Mouse (Mus musculus): ENCODE data around the gene Ski. TPM values are rescaled to one million over a fixed set of nuclear protein-coding genes. Genes with fewer than 3 reads are reported as not detected.

Ski gene
- polyA plus RNA-seq, 1 experiment from 2014 or later: 44.6 TPM

- H3K36me3 ChIP-seq (ENCODE audit: inconsistent target): no peaks in the 10 kb centered on the region
- no peak overlapping the region for H3K4me3 ChIP-seq (ENCODE audit: inconsistent target)
- no peak overlapping the region for H3K27ac ChIP-seq
- H3K79me2 ChIP-seq (ENCODE audit: inconsistent target): no peaks in the 10 kb centered on the region
- 93% methylated on average over 4 of the region's 5 CpGs for WGBS (ENCODE audit: missing documents)
These were observed 86.3 kb downstream of the Ski start for GRCm38 (mm10) chr4:155135909-155136585.

DNA sequence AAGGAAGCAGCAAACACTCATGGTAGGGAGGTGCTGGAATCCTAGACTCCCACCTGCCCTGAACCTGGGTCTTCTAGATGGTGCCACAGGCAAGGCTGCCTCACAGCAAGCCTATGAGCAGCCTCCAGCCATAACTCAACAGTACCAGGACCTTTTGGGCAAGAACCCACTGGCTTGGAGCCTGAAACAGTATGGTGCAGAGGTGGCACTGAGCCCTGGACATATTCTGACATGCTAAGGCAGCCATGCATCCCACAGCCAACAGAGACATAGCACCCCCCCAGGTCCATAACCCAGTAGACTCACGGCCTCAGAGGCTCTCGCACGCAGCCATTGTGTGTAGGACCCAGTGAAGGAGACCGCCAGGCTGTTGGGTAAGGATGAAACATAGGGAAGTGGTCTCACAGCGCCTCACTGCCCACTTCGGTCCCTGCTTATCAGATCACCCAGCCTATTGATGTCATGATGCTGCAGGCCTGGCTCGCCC is 87.7 kb downstream of the Ski start:
- H3K4me3 ChIP-seq (ENCODE audit: inconsistent target): no peak overlapping the region
- 87% methylated on average over 7 of the region's 7 CpGs for WGBS (ENCODE audit: missing documents)
- no peaks in the 10 kb centered on the region for H3K36me3 ChIP-seq (ENCODE audit: inconsistent target)
- no peak overlapping the region for H3K27ac ChIP-seq
- H3K79me2 ChIP-seq (ENCODE audit: inconsistent target): no peaks in the 10 kb centered on the region

- no peak overlapping the region for H3K4me3 ChIP-seq (ENCODE audit: inconsistent target)
- H3K36me3 ChIP-seq (ENCODE audit: inconsistent target): no peaks in the 10 kb centered on the region
- 94% methylated on average over 20 of the region's 20 CpGs for WGBS (ENCODE audit: missing documents)
- H3K79me2 ChIP-seq (ENCODE audit: inconsistent target): no peaks in the 10 kb centered on the region
- no peak overlapping the region for H3K27ac ChIP-seq
These were observed 88.6 kb downstream of the Ski start for GRCm38 (mm10) chr4:155133658-155134417.

DNA sequence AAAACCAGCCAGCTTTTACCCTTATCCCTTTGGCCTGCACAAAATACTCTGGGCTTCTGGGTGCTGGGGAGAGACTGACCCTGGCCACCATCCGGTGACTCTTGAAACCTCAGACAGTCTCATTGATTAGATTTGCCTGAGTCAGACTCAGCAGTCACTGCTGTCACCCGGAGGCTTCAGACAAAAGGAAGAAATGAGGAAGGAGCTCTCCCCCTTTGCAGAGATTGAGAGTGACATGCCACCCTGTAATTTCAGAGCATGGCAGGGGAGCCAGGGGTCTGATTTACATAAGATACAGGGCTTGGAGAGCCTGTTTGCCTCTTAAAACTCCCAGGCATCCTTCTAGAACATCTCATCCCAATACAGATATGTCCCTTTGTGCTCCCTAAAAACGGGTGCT is 89.2 kb downstream of the Ski start:
- Histone ChIP-seq H3K27ac (no peak overlapping the region), H3K36me3 (ENCODE audit: inconsistent target) (no peaks in the 10 kb centered on the region), H3K4me3 (ENCODE audit: inconsistent target) (no peak overlapping the region), H3K79me2 (ENCODE audit: inconsistent target) (no peaks in the 10 kb centered on the region)
- 51% methylated on average over 3 of the region's 3 CpGs for WGBS (ENCODE audit: missing documents)

DNA sequence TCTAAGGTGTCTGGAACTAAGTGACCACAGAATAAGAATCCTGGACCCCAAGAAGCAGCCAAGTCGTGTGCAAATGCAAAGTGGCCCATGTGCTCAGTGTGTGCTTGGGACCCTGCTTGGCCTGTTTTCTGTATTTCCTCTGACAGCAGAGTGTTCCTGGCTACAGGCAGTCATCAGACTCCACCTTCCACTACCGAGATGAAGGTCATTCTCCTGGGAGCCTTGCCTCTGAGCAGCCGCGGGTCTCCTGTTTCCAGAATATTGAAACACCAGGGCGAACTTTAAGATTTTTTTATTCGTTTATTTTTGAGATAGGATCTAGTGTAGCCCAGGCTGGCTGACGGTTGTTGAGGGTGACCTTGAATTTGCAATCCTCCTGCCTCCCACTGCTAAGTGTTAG is 91.8 kb downstream of the Ski start:
- H3K79me2 ChIP-seq (ENCODE audit: inconsistent target): no peaks in the 10 kb centered on the region
- 92% methylated on average over 7 of the region's 7 CpGs for WGBS (ENCODE audit: missing documents)
- H3K36me3 ChIP-seq (ENCODE audit: inconsistent target): no peaks in the 10 kb centered on the region
- H3K4me3 ChIP-seq (ENCODE audit: inconsistent target): no peak overlapping the region
- H3K27ac ChIP-seq: no peak overlapping the region

DNA sequence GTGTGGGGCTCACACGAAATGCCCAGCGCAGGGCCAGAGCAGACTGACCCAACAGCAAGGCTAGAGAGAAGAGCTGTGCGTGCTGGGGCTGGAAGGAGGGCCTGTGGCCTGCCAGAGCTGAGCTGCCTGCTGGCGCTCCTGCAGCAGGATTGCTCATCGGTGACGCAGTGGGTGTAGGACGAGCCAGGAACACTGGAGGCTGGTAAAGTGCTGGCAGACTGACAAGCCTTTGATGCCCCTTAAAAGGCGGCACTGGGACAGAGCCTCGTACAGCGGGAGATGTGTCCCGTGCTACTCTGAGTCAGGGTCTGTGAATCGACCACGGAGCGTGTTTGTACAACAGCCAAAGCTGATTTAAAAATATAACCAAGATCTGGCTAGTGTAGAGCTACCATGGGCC is 92.4 kb downstream of the Ski start:
- H3K79me2 ChIP-seq (ENCODE audit: inconsistent target): no peaks in the 10 kb centered on the region
- 89% methylated on average over 14 of the region's 14 CpGs for WGBS (ENCODE audit: missing documents)
- H3K4me3 ChIP-seq (ENCODE audit: inconsistent target): no peak overlapping the region
- no peak overlapping the region for H3K27ac ChIP-seq
- no peaks in the 10 kb centered on the region for H3K36me3 ChIP-seq (ENCODE audit: inconsistent target)

DNA sequence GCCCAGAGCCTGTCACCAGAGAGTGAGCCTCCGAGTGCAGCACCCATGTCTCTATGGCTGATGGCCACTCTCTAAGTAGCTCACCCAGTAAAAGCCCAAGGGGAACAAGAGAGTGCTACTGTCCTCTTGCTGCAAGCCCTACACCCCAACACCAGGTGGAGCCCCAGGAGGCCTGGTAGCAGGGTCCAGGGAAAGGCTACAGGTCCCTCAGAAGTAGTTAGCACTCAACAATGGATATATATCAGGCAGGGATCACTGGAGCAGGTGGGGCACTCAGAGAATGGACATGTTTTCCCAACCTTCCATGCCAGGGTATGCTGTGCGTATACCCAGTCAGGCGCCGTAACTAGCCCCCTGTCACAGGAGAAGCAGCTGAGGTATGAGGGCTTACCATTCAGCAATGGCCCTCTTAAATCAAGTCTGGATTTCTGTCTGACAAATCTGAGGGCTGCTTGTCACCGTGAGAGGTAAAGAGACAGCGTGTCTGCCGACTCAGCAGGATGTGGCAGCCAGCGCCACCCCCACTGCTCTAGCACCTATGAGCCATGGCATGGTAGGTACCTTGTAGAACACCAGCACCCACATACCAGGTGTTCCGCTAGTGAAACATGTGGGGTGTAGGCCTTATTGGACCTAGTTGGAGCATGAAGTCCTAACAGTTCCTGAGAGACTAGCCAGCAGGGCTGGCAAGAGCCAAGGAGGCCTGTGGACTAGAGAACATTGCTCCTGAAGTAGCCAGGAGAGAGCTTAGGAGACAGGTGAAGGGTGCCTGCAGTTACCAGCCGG is 93.1 kb downstream of the Ski start:
- no peaks in the 10 kb centered on the region for H3K36me3 ChIP-seq (ENCODE audit: inconsistent target)
- 88% methylated on average over 10 of the region's 10 CpGs for WGBS (ENCODE audit: missing documents)

GRCm38 (mm10) chr4:155128411-155128810 is 94.0 kb downstream of the Ski start:
- no peaks in the 10 kb centered on the region for H3K79me2 ChIP-seq (ENCODE audit: inconsistent target)
- WGBS (ENCODE audit: missing documents): 95% methylated on average over 14 of the region's 15 CpGs
- H3K4me3 ChIP-seq (ENCODE audit: inconsistent target): no peak overlapping the region
- no peaks in the 10 kb centered on the region for H3K36me3 ChIP-seq (ENCODE audit: inconsistent target)
- H3K27ac ChIP-seq: no peak overlapping the region

More for the DNA sequence above, 93.1 kb downstream of the Ski start:
- no peak overlapping the region for H3K4me3 ChIP-seq (ENCODE audit: inconsistent target)
- no peak overlapping the region for H3K27ac ChIP-seq
- H3K79me2 ChIP-seq (ENCODE audit: inconsistent target): no peaks in the 10 kb centered on the region

GRCm38 (mm10) chr4:155126602-155127372 is 95.6 kb downstream of the Ski start:
- Histone ChIP-seq H3K79me2 (ENCODE audit: inconsistent target) (no peaks in the 10 kb centered on the region), H3K4me3 (ENCODE audit: inconsistent target) (no peak overlapping the region), H3K36me3 (ENCODE audit: inconsistent target) (no peaks in the 10 kb centered on the region), H3K27ac (no peak overlapping the region)
- WGBS (ENCODE audit: missing documents): 70% methylated on average over 7 of the region's 7 CpGs

DNA sequence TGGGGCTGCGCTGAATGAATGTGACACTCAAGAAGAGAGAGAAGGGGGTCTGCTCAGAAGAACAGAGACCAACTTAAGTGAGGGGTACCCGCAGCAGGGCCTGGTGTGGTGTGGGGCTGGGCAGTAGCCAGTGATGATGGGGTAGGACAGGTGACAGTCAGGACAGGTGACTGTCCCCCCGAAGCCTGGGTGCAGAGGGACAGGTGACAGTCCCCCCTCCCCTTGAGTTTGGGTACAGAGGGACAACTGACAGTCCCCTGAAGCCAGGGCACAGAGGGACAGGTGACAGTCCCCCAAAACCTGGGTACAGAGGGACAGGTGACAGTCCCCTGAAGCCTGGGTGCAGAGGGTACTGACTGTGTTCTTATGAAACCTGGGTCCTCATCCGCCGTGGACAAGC is 96.2 kb downstream of the Ski start:
- no peaks in the 10 kb centered on the region for H3K36me3 ChIP-seq (ENCODE audit: inconsistent target)
- no peaks in the 10 kb centered on the region for H3K79me2 ChIP-seq (ENCODE audit: inconsistent target)
- no peak overlapping the region for H3K27ac ChIP-seq
- no peak overlapping the region for H3K4me3 ChIP-seq (ENCODE audit: inconsistent target)
- 44% methylated on average over 5 of the region's 5 CpGs for WGBS (ENCODE audit: missing documents)

- WGBS (ENCODE audit: missing documents): 44% methylated on average over 7 of the region's 7 CpGs
- no peak overlapping the region for H3K27ac ChIP-seq
- no peak overlapping the region for H3K4me3 ChIP-seq (ENCODE audit: inconsistent target)
- H3K36me3 ChIP-seq (ENCODE audit: inconsistent target): no peaks in the 10 kb centered on the region
- no peaks in the 10 kb centered on the region for H3K79me2 ChIP-seq (ENCODE audit: inconsistent target)
These were observed 97.1 kb downstream of the Ski start for GRCm38 (mm10) chr4:155125310-155125709.

DNA sequence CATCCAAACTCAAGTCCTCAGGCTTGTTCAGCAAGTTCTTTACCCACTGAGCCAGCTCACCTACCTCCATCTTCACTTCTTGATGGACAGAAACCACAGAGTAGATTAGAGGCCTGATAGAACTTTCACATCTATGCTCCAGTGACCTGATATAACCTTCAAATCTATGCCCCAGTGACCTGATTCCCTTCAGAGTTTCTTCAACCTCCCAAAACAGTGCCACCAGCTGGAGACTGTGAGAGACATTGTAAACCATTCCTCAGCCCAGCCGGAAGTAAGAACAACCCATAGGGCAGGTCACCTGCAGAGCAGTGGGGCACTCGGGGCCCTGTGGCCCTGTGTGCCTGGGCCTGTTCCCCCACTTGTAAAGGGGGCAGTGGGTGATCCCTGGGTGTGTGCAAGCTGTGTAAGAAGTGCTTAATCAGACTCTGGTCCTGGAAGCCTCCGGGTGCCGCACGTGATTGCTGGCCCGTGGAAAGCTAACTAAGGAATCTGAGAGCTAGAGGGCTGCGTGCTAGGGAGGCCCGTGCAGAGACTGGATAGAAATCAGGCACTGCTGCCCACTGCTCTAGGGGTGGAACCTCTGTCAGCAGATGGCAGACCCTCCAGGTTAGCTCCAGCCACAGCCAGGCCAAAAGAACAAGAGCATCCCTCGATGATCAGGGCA is 98.4 kb downstream of the Ski start:
- H3K4me3 ChIP-seq (ENCODE audit: inconsistent target): no peak overlapping the region
- no peaks in the 10 kb centered on the region for H3K36me3 ChIP-seq (ENCODE audit: inconsistent target)
- no peak overlapping the region for H3K27ac ChIP-seq
- H3K79me2 ChIP-seq (ENCODE audit: inconsistent target): no peaks in the 10 kb centered on the region
- 91% methylated on average over 9 of the region's 9 CpGs for WGBS (ENCODE audit: missing documents)

GRCm38 (mm10) chr4:155122444-155123040 is 99.8 kb downstream of the Ski start:
- no peak overlapping the region for H3K27ac ChIP-seq
- no peaks in the 10 kb centered on the region for H3K79me2 ChIP-seq (ENCODE audit: inconsistent target)
- H3K4me3 ChIP-seq (ENCODE audit: inconsistent target): no peak overlapping the region
- H3K36me3 ChIP-seq (ENCODE audit: inconsistent target): no peaks in the 10 kb centered on the region
- 86% methylated on average over 16 of the region's 16 CpGs for WGBS (ENCODE audit: missing documents)
